Mouse (Mus musculus): ENCODE data around the gene Ckap5. TPM values are rescaled to one million over a fixed set of nuclear protein-coding genes. Genes with fewer than 3 reads are reported as not detected.
A peak's percentile ranks its signal among the peaks of the same experiment; 100 is the strongest.

The Ckap5 gene
- polyA plus RNA-seq, 1 experiment: 40.1 TPM

GRCm38 (mm10) chr2:91635486-91635885 is 108.9 kb downstream of the Ckap5 start:
- Histone ChIP-seq H3K4me1 (ENCODE audit: control insufficient read depth, insufficient read depth, low read length) (peaks cover 6% of the 10 kb centered on the region; the same call in 1 of the 2 replicates), H3K4me3 (ENCODE audit: insufficient read depth, low read length) (no peak overlapping the region), H3K27ac (ENCODE audit: insufficient read depth, low read depth, low read length) (no peak overlapping the region)
- TF ChIP-seq POLR2A (IDR thresholded peaks at IDR 0.05; ENCODE audit: borderline replicate concordance, low read depth, low read length): no peak
- TF ChIP-seq CTCF (IDR thresholded peaks at IDR 0.05; ENCODE audit: low read depth, low read length): no peak

GRCm38 (mm10) chr2:91636229-91636628 is 109.7 kb downstream of the Ckap5 start, which contains the start of gene F2:
TSS of gene F2 (minus strand) at chr2:91636414.
- H3K4me1 ChIP-seq (ENCODE audit: control insufficient read depth, insufficient read depth, low read length): peaks cover 6% of the 10 kb centered on the region; the same call in 1 of the 2 replicates
- no peak within 1 kb of the TSS for H3K4me3 ChIP-seq (ENCODE audit: insufficient read depth, low read length)
- no peak for TF ChIP-seq CTCF (IDR thresholded peaks at IDR 0.05; ENCODE audit: low read depth, low read length)
- no peak for TF ChIP-seq POLR2A (IDR thresholded peaks at IDR 0.05; ENCODE audit: borderline replicate concordance, low read depth, low read length)
- no peak within 1 kb of the TSS for H3K27ac ChIP-seq (ENCODE audit: insufficient read depth, low read depth, low read length)

- H3K27ac ChIP-seq (ENCODE audit: insufficient read depth, low read depth, low read length): no peak overlapping the region
- TF ChIP-seq CTCF (IDR thresholded peaks at IDR 0.05; ENCODE audit: low read depth, low read length) (no peak), POLR2A (IDR thresholded peaks at IDR 0.05; ENCODE audit: borderline replicate concordance, low read depth, low read length) (no peak)
- peaks cover 6% of the 10 kb centered on the region; the same call in 1 of the 2 replicates for H3K4me1 ChIP-seq (ENCODE audit: control insufficient read depth, insufficient read depth, low read length)
- H3K4me3 ChIP-seq (ENCODE audit: insufficient read depth, low read length): no peak overlapping the region
Measured at GRCm38 (mm10) chr2:91636727-91637338, 110.3 kb downstream of the Ckap5 start.

- peaks cover 6% of the 10 kb centered on the region; the same call in 1 of the 2 replicates for H3K4me1 ChIP-seq (ENCODE audit: control insufficient read depth, insufficient read depth, low read length)
- no peak overlapping the region for H3K27ac ChIP-seq (ENCODE audit: insufficient read depth, low read depth, low read length)
- TF ChIP-seq POLR2A (IDR thresholded peaks at IDR 0.05; ENCODE audit: borderline replicate concordance, low read depth, low read length) (no peak), CTCF (IDR thresholded peaks at IDR 0.05; ENCODE audit: low read depth, low read length) (no peak)
Measured at GRCm38 (mm10) chr2:91638931-91639330, 112.4 kb downstream of the Ckap5 start.

GRCm38 (mm10) chr2:91642825-91643415 is 116.4 kb downstream of the Ckap5 start:
- H3K4me1 ChIP-seq (ENCODE audit: control insufficient read depth, insufficient read depth, low read length): no peaks in the 10 kb centered on the region
- H3K4me3 ChIP-seq (ENCODE audit: insufficient read depth, low read length): no peak overlapping the region
- H3K27ac ChIP-seq (ENCODE audit: insufficient read depth, low read depth, low read length): no peak overlapping the region
- TF ChIP-seq CTCF (IDR thresholded peaks at IDR 0.05; ENCODE audit: low read depth, low read length): no peak
- TF ChIP-seq POLR2A (IDR thresholded peaks at IDR 0.05; ENCODE audit: borderline replicate concordance, low read depth, low read length): no peak

More at GRCm38 (mm10) chr2:91638931-91639330, 112.4 kb downstream of the Ckap5 start:
- H3K4me3 ChIP-seq (ENCODE audit: insufficient read depth, low read length): no peak overlapping the region

GRCm38 (mm10) chr2:91644021-91644420 is 117.5 kb downstream of the Ckap5 start:
- H3K27ac ChIP-seq (ENCODE audit: insufficient read depth, low read depth, low read length): no peak overlapping the region
- H3K4me3 ChIP-seq (ENCODE audit: insufficient read depth, low read length): no peak overlapping the region
- TF ChIP-seq POLR2A (IDR thresholded peaks at IDR 0.05; ENCODE audit: borderline replicate concordance, low read depth, low read length) (no peak), CTCF (IDR thresholded peaks at IDR 0.05; ENCODE audit: low read depth, low read length) (no peak)
- H3K4me1 ChIP-seq (ENCODE audit: control insufficient read depth, insufficient read depth, low read length): no peaks in the 10 kb centered on the region

- TF ChIP-seq CTCF (IDR thresholded peaks at IDR 0.05; ENCODE audit: low read depth, low read length) (no peak), POLR2A (IDR thresholded peaks at IDR 0.05; ENCODE audit: borderline replicate concordance, low read depth, low read length) (no peak)
- H3K4me1 ChIP-seq (ENCODE audit: control insufficient read depth, insufficient read depth, low read length): no peaks in the 10 kb centered on the region
- H3K27ac ChIP-seq (ENCODE audit: insufficient read depth, low read depth, low read length): no peak overlapping the region
- no peak overlapping the region for H3K4me3 ChIP-seq (ENCODE audit: insufficient read depth, low read length)
Measured at GRCm38 (mm10) chr2:91645354-91645753, 118.8 kb downstream of the Ckap5 start.

GRCm38 (mm10) chr2:91645811-91646210 is 119.2 kb downstream of the Ckap5 start:
- H3K27ac ChIP-seq (ENCODE audit: insufficient read depth, low read depth, low read length): no peak overlapping the region
- no peaks in the 10 kb centered on the region for H3K4me1 ChIP-seq (ENCODE audit: control insufficient read depth, insufficient read depth, low read length)
- H3K4me3 ChIP-seq (ENCODE audit: insufficient read depth, low read length): no peak overlapping the region
- TF ChIP-seq POLR2A (IDR thresholded peaks at IDR 0.05; ENCODE audit: borderline replicate concordance, low read depth, low read length) (no peak), CTCF (IDR thresholded peaks at IDR 0.05; ENCODE audit: low read depth, low read length) (no peak)

- H3K4me1 ChIP-seq (ENCODE audit: control insufficient read depth, insufficient read depth, low read length): peaks cover 2% of the 10 kb centered on the region; the same call in 1 of the 2 replicates
- H3K4me3 ChIP-seq (ENCODE audit: insufficient read depth, low read length): no peak overlapping the region
- TF ChIP-seq CTCF (IDR thresholded peaks at IDR 0.05; ENCODE audit: low read depth, low read length) (peak; percentile 58), POLR2A (IDR thresholded peaks at IDR 0.05; ENCODE audit: borderline replicate concordance, low read depth, low read length) (no peak)
- no peak overlapping the region for H3K27ac ChIP-seq (ENCODE audit: insufficient read depth, low read depth, low read length)
Measured at GRCm38 (mm10) chr2:91646733-91647132, 120.2 kb downstream of the Ckap5 start.

- TF ChIP-seq CTCF (IDR thresholded peaks at IDR 0.05; ENCODE audit: low read depth, low read length) (no peak), POLR2A (IDR thresholded peaks at IDR 0.05; ENCODE audit: borderline replicate concordance, low read depth, low read length) (no peak)
- Histone ChIP-seq H3K4me3 (ENCODE audit: insufficient read depth, low read length) (peak overlapping the region; percentile 96), H3K4me1 (ENCODE audit: control insufficient read depth, insufficient read depth, low read length) (peaks cover 4% of the 10 kb centered on the region; the same call in 1 of the 2 replicates), H3K27ac (ENCODE audit: insufficient read depth, low read depth, low read length) (peak overlapping the region; percentile 92; the same call in 1 of the 2 replicates)
Measured at GRCm38 (mm10) chr2:91649152-91649551, 122.6 kb downstream of the Ckap5 start.

Data from bone marrow macrophage, adult 2 months (primary cell).